Mouse (Mus musculus) adrenal gland (tissue): Measurements from ENCODE around the gene Cpa4.

ENCODE experiments used
- intact Hi-C: fragments of 180-260 bp; cut with DNase I; formaldehyde crosslinking; loops from one replicate; pipeline ENCODE4 v1.15.1; 2025

The Cpa4 gene

DNA sequence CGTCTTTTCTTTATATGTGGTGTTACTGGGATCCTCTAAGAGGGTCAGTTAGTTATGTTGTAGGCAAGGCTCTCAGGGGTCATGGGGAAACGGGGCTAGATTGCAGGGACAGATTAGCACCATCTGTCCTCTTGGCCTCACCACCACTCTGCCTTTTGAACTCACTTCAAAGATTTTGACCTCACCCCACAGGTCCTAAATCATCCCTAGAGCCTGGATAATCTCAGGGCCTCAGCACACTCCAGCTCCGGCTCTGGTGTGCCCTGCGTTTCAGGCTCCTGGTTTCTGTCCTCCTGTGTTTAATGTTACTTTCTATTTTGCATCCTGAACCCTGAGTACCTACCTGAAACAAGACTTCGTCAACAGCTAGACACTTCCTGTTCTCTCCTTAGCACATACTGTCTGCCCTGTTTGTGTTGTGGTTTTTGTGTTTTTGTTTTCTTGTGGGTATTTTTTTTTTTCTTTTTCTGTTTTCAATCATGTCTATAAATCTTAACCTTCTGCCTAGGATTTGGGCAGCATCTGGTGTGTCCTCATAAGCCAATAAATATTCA lies 23.8 kb downstream of the Cpa4 start:
- intact Hi-C loops, result no loop called here

DNA sequence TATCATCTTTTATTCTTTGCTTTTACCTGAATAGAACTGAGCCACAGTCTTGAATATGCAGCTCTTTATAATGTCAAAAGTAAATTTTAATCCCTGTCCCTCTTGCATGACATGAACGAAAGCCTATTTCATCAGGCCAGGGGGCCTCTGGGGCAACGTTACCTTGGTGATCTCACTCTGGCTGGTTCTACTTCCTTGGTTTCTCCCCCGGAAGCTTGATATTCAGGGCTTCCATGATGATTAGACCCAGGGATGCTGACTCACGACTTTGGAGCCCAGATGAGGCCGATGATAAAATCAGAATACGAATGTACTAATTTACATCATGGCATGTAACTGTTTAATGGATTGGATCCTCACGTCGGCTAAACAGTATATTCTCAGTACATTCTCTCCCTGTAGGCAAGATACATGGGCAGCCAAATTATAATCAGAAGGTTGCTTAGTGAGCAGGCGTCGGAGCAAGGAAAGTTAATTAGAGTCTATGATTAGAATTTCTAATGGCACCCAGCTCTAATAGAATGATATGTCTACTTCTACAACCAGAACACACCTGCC lies 24.3 kb downstream of the Cpa4 start:
- intact Hi-C loops, result no loop called here

DNA sequence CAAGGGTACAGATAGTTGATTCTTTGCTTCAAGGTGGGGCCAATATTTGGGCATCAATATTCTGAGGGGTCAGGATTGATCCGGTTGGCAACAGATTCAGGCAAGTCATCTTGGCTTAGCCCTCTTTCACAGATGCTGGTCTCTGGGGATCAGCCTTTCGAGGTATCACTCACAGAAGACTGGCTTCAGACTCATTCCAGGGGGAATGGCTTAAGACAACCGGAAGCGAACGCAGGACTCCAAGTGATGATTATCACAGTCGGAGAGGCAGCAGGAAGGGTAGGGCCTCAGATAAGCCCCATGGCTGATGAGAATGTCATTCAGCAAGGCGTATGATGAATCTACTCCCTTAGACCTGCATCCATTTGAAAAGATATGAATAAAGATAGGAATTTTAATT lies 26.2 kb downstream of the Cpa4 start:
- intact Hi-C loops, result no loop called here

DNA sequence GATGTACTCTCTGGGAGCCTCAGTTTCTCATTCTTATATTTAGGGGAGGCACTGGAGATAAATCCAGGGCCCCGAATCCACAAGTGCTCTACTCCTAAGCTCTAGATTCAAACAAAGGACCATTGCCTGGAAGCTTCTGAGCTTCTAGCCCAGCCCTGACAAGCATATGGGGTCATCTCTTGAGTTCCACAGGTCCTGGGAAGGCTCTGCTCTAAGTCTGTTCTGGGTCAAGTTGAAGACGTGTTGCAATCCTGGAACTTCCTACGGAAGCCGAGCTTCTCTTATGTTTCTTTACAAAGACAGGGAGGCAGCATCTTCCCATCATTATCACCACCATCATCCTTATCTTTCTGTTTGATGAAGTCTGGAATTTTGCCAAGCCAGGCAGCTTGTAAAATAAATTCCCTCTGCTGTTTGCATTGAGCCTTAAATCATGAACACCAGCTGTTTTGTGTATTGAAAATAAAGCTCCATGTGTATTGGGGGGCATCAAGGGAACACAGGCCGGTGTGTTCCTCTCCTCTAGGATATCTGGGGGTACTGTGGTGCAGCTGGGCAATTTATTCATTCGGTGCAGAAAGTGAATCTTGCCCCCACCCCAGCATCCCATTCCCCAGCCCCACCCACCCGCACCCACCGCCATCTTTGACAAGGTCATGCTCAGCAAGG lies 28.2 kb downstream of the Cpa4 start:
- intact Hi-C loops, result no loop called here

DNA sequence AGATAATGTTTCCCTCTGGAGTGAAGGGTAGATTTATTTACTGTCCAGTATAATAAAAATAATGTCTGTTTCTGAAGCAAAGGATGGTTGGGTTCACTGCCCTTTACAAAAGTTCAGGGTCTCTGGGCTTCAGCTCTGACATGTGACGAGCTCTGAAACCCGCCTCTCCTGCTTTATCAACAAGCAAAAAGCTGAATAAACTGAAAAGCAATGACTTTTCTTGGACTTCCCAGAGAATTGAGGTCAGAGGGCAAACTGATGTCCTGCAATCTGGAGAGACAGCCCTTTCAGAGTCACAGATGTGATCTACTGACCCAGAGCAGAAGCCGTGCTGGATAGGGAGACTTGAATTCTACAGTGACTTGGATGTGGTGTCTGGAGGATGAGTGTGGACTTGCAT lies 31.9 kb downstream of the Cpa4 start:
- intact Hi-C loops, result no loop called here

DNA sequence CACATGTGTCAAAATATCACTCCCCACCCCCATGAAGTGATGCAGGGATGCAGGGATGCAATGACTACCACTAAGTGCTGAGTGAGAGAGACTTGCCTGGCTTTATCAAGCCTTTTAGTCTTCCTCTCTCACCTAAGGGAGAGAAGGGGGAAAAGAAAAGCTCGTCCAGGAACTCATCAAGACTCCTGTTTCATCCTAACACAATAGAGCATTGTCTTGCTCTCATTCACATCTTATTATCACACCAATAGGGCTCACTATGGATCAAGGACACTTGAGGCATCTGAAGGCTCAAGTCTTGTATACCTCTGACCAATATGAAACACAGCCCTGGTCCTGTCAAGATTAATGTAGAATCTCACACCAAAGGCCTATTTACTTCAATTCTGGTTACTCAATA lies 32.8 kb downstream of the Cpa4 start:
- intact Hi-C loops, result no loop called here

DNA sequence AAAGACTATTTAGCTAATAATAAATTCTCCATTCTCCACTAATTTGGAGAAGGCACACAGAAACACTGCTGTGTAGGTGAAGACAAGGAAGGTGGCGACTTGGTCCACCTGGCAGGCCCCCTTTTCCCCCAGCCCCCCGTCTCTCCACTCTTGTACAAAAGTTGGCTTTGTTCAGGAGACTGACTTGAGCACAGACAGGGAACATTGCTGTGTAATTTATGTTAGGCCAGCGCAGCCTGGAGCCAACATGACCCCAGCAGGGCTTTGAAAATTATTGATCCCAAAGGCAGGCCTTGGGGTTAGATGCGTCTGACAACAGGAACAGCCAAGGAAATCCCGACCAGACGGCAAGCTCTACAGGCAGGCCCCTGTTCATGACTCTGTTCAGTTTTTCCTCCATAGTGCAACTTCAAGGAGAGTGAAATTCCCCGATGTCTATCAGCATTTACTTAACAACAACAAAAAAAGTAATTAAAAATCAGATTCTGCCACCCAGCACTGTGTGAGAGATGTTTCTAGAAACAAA lies 36.2 kb downstream of the Cpa4 start:
- intact Hi-C loops, result no loop called here

DNA sequence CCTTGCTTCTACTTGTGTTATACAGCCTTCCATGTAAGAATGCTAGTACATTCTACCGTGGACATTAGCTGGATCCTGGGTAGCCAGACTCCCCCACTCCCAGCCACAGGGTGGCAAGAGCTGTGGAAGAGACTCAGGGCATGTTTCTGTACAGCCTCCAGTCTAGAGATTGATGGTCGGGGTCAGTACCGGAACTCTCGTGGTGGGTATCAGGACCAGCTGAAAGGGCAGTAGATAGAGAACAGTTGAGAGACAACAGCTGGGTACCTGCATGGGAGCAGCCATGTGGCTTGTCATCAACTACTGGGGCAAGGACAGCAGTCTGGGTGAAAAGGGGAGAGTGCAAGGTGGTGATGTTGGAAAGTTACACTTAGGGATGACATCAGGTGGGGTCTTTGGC lies 36.9 kb downstream of the Cpa4 start:
- intact Hi-C loops, result no loop called here

DNA sequence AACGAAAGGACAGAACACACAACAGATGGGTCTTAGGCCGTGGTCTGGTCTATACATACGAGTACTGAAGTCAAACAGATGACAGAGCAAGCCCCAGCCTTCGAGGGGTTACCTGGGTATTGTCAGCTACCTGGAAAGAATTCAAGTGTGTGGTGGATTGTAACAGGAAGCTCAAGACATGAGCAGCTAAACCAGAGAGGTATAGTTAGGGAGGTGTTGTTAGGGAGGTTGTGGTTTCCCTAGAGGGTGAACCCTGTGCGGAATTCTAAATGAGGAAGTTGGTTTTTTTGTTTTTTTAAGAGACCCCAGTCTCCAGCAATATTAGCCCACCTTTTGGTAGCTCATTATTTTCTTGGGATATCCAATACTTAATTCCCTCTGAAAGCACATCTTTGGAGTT lies 37.5 kb downstream of the Cpa4 start:
- intact Hi-C loops, result no loop called here

DNA sequence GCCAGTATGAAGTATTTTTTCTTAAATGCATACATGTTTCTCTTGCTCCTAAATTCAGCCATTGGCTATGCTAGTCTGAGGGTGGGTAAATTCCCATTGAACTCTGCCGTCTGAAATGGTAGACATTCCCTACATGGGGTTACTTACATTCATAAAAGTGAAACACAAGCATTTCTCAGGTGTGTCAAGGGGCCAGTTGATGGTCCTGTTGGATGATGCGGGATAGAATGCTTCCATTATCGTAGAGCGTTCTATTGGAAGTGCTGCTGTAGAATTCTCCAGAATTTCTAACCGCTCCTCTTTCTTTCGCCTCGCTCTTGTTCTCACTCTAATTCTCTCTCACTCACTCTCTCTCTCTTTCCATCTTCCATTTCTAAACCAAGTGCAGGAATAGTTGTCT lies 42.5 kb downstream of the Cpa4 start, which contains the start of gene Cpa5:
Gene Cpa5 (plus strand): TSS at position 301 of the 400 bp plus-strand sequence.
- intact Hi-C loops, result no loop called here

DNA sequence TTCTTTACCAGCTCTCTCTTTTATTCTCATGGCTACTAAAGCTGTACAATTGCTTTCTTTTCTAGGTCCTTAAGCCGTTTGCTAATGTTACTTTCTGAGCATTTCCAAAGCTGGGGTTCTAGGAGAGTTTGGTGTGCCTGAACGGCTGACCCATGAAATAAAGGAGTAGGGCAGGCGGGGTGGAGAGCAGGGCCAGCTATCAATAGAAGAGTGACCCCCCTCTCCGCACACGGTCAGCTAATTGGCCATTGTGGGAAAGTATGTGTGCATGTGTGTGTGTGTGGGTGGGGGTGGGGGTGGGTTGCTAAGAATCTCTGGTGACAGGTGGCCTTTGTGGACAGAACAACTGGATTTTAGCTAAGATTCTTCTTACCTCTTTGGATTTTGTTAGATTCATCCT lies 43.0 kb downstream of the Cpa4 start:
- intact Hi-C loops, result no loop called here

DNA sequence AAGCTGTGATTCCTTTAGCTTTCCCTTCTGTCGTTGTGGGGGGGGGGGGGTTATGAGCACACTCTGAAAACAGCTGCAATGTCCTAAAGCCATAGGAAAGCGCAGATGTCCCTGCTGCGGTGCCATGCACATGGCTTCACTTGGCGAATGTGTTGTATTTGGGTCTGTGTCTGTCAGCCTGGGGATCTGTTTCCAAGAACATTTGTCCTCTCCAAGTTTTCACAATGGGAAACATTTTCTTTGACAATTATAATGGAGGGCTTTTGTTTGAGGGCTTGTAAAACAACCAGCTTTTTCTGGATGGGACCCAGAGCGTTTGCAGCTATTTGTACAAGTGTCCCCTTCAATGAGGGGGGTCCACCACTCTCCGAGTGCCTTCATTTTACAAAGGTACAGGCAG lies 46.1 kb downstream of the Cpa4 start:
- intact Hi-C loops, result no loop called here

DNA sequence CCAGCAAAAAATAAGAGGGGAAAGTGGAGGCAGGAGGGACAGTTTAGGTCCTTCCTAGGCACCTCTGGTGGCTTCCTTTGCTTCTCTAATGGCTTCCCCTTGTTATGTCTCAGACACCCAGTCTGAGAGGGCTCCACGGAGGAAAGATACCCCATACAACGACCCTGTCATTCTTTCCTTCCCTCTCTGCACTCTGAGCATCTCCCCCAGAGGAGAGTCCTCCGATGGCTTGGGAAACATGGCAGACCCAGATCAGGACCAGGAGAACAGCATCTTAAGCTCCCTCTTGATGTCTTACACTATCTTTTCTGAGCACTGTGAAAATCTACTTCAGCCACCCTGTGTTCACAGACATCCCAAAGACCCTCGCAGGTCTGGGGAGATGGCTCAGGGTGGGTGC lies 47.6 kb downstream of the Cpa4 start:
- intact Hi-C loops, result no loop called here

DNA sequence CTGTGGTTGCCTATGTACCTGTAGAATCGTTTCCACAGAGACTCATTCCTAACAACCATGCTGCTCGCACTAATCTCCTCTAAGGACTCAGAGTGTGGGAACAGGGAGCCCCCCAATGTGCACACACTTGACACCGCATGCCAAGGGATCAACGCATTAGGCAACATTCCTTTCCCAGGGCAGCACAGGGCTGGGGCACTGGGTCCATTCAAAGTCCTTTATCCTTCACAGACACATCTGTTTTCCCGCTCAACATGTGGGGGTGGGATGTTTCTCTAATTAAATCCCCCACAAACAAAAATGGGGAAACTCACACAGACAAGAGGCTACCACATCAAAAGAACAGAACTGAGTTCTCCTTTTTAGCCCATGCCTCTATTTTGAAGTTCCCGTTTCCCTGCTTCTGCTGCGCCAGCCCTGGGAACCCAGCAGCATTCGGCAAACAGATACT lies 48.3 kb downstream of the Cpa4 start:
- intact Hi-C loops, result no loop called here

DNA sequence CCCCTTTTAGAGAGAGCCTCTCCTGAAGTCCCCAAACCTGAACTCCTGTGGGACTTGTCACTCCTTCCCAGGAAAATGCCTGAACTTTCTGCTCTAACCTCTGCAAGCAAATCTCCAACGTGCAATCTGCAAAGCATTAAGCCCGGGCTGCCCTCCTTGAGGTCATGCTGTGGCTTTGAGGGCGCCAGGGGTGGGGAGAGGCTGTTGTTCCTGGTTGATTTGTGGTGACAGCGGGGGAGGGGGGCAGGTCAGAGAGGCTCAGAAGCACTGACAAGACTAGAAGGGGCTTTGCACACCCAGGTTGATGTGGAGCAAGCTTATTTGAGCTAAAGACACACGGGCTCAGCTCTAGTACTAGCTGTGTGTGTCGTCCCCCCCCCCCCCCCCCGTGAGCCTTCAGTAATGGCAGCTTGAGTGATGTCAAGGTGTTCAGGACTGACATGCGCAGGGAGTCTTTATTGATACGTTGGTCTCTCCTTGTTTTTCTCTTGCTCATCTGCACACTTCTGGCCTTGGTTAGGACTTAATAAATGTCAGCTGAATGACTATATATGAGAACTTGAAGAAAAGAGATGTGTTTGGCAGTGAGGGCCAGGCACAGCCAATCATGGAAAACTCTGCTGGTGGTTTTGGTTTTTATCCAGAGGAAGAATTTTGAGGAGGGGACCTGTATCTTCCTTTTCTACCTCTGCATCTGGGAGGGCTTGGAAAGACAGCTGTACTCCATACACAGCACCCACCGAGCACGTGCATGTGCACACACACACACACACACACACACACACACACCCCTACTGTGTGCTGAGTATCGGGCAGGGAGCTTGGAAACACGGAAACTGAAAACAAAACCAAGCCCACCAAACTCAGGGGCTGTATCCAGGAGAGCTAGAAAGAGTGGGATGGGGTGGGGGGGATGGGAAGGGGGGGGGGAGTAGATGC lies 49.1 kb downstream of the Cpa4 start:
- intact Hi-C loops, result no loop called here

DNA sequence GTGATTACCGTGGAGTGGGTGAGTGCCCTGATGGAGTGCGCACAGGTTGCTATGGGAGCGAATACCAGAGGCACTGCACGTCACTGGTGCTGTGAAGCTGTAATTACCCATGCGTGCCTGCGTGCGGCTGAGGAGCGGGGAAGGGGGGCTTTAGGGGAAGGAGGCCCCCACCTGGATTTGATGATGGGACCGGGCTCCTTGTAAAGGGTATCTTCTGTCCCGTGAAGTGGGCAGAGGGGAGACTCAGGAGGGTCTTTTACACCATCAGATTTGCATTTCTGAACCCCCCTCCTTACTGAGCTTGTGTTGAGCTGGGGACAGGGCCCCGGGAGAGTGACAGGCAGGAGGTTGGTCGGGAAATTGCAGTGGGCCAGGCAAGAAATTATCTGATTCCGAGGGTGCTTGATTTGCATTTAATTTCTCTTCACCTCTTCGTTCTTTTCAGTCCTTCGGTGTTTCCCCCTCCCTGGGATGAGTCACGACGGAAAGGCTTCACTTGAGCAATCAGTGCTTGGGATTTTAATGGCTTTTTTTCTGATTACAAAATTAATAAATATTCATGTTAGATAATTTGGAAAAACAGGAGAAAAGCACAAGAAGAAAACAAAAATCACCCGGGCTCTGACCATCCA lies 49.9 kb downstream of the Cpa4 start:
- intact Hi-C loops, result no loop called here

DNA sequence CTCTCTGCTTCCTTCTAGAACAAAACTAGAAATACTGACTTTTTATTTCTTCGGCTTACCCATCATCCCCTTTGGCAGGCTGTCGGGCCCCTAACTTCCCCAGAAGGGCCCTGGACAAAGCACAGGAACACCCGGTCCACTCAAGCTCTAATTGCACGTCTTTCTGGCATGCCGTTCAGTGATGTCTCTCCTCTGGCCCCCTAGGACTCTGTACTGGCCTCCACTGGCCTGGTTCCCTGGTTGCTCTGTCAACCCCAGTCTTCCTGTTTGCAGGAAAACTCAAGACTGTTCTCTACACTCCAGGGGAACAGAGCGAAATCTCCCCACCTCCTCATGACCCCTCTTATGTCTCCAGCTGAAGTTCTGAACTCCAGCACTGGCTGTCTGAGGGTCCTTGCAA lies 50.6 kb downstream of the Cpa4 start:
- intact Hi-C loops, result no loop called here

DNA sequence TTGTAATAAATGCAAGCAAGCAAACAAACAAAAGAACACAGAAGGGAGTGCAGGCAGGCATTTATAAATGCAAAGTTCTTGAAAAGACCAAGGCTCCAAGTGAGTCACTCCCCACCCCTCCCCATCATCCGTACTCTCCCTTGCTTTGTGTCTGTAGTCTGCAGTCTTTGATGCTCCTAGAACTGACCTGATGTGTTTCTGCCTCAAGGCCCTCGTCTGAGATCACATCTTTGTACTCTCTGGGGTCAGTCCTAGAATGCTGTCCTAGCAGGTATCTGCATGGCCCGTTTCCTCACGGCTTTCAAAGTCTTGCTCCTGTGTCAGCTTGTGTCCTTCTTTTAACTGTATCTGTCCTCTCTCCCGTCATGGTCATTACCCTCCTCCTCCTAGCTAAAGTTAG lies 51.4 kb downstream of the Cpa4 start:
- intact Hi-C loops, result no loop called here

DNA sequence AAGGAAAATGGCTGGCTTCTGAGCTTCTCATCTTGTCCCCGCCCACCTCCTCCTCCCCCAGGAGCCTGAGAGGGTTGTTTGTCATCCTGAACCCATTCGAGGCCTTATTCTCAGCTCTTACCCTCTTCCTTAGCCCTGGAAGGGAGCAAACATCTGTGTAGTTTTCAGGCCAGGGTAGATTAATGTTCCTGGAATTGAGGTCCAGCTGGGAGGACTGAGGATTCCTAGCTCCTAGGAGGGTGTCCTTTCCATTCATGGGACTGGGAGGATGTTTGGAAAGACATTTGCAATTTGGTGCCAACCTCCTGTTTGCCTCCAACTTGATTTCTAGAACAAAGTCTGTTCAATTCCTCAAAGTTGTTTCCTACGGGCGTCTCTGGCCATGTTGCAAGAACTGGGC lies 52.4 kb downstream of the Cpa4 start:
- intact Hi-C loops, result no loop called here

DNA sequence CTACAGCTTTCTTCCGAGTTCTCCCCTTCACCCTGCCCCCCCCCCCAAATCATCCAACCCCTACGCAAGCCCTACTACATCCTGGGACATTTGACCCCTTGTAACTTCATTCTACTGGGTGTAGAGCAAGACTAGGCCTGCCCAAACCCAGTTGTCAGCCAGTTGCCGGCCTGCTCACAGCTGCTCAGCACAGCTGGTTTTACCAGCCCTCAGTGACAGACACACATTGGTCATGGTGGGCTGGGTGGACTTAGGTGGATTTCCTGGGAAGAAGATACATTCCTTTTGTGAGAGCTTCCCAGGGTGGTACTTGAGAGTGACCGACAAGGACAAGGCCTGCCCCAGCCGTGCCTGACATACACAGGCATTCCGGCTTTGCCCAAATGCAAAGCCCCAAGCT lies 52.8 kb downstream of the Cpa4 start:
- intact Hi-C loops, result no loop called here

DNA sequence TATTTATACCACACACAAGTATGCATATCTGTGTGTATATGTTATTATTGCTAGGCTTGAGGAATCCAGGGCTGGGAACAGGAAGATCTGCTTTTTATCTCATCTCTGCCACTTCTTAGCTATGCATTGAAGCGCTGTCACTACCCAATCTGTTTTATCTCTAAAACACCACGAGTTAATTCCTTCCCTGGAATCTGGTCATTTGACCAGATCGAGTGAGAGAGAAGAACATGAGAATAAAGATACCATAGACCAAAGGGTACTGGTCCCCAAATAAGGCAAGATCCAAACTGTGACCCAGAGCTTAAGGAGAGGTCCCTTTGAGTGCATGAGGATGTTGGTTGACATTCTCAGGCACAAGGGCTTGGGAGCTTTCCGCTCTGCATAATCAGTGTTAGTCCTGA lies 53.8 kb downstream of the Cpa4 start:
- intact Hi-C loops, result no loop called here
